Mouse (Mus musculus): ENCODE measurements at regions not wholly inside any gene's neighbourhood (a gene's known extent, or its start where the extent isn't known, plus 50 kb on each side); places are given as distances from the start of the nearest gene placed in this dataset.

GRCm38 (mm10) chr14:107952076-107952475 lies 961.9 kb downstream of the Slitrk1 start:
- no peak for DNase-seq

- DNase-seq = no peak
These were observed 1010.2 kb downstream of the Slitrk1 start for GRCm38 (mm10) chr14:107903717-107904116.

- no peak for DNase-seq
These were observed 1012.1 kb downstream of the Slitrk1 start for GRCm38 (mm10) chr14:107901823-107902222.

- no peak for DNase-seq
These were observed 1053.1 kb downstream of the Slitrk1 start for GRCm38 (mm10) chr14:107860895-107861294.

- DNase-seq = no peak
These were observed 1064.3 kb downstream of the Slitrk1 start for GRCm38 (mm10) chr14:107849688-107850087.

GRCm38 (mm10) chr14:107845289-107846215 lies 1068.4 kb downstream of the Slitrk1 start:
- no peak for DNase-seq

- no peak for DNase-seq
These were observed 1069.4 kb downstream of the Slitrk1 start for GRCm38 (mm10) chr14:107844533-107844932.

- DNase-seq = no peak
These were observed 1081.0 kb downstream of the Slitrk1 start for GRCm38 (mm10) chr14:107832976-107833375.

- no peak for DNase-seq
These were observed 1128.7 kb downstream of the Slitrk1 start for GRCm38 (mm10) chr14:107785242-107785641.

All from layer of hippocampus, postnatal 36 days (tissue).